Comparison of ENCODE assay signal across 24 mouse cellular contexts in genomic region chr14:117303901-117304722, GRCm38 (mm10).
"Had no signal": no experiment of that assay in that cellular context is flagged by ENCODE, and none has a peak within 500 bp of the region (broad histone marks: within the 10 kb centered on the region; RNA-seq: fewer than 3 reads in every experiment).

No protein-coding gene starts in this region.

- H3K36me3 ChIP-seq: heart, embryonic 13.5 days; heart, embryonic 15.5 days; hindbrain, embryonic 13.5 days; hindbrain, embryonic 15.5 days; kidney, embryonic 15.5 days; limb, embryonic 13.5 days; limb, embryonic 15.5 days had no signal

- H3K4me2 ChIP-seq: heart, embryonic 11.5 days; heart, embryonic 13.5 days; heart, embryonic 15.5 days; hindbrain, embryonic 13.5 days; hindbrain, embryonic 15.5 days; kidney, embryonic 15.5 days; limb, embryonic 13.5 days; limb, embryonic 15.5 days had no signal

- H3K9ac ChIP-seq: heart, embryonic 13.5 days; heart, embryonic 15.5 days; hindbrain, embryonic 13.5 days; hindbrain, embryonic 15.5 days; kidney, embryonic 15.5 days; limb, embryonic 13.5 days; limb, embryonic 15.5 days had no signal

- H3K4me3 ChIP-seq: gastrocnemius, adult 2 months; heart, embryonic 13.5 days; heart, embryonic 15.5 days; hindbrain, embryonic 13.5 days; hindbrain, embryonic 15.5 days; kidney, embryonic 15.5 days; layer of hippocampus, adult 2 months; limb, embryonic 13.5 days; limb, embryonic 15.5 days had no signal

- ATAC-seq: hindbrain, postnatal 0 days; intestine, embryonic 16.5 days had no signal

- H3K27me3 ChIP-seq: heart, embryonic 13.5 days; heart, embryonic 15.5 days; hindbrain, embryonic 13.5 days; hindbrain, embryonic 15.5 days; kidney, embryonic 15.5 days; limb, embryonic 13.5 days; limb, embryonic 15.5 days had no signal

- DNase-seq: gastrocnemius, adult 2 months; gastrocnemius, postnatal 10 days; gastrocnemius, postnatal 25 days; heart, adult 18-20 months; heart, postnatal 14 days; heart, postnatal 36 days; kidney, adult 11 months; kidney, adult 2 months; kidney, adult 9 months; kidney, postnatal 14 days; kidney, postnatal 4 days; left cerebral cortex, postnatal 4 days had no signal

- H3K9me3 ChIP-seq: heart, embryonic 13.5 days; heart, embryonic 15.5 days; hindbrain, embryonic 13.5 days; hindbrain, embryonic 15.5 days; kidney, embryonic 15.5 days; limb, embryonic 13.5 days; limb, embryonic 15.5 days had no signal

- H3K4me1 ChIP-seq: hindbrain, embryonic 15.5 days; kidney, embryonic 15.5 days; limb, embryonic 13.5 days; limb, embryonic 15.5 days had no signal

- H3K27ac ChIP-seq: gastrocnemius, adult 2 months; heart, embryonic 13.5 days; heart, embryonic 15.5 days; hindbrain, embryonic 13.5 days; hindbrain, embryonic 15.5 days; hindbrain, postnatal 0 days; kidney, embryonic 15.5 days; kidney, postnatal 0 days; layer of hippocampus, adult 2 months; limb, embryonic 13.5 days; limb, embryonic 15.5 days had no signal
